Mouse (Mus musculus): ENCODE results near the gene Sptbn1.
"Not testable (repeated sequence)": the region's sequence is repeated elsewhere in the genome, so short reads cannot be mapped to it uniquely, and the experiment has no call there.

The Sptbn1 gene

DNA sequence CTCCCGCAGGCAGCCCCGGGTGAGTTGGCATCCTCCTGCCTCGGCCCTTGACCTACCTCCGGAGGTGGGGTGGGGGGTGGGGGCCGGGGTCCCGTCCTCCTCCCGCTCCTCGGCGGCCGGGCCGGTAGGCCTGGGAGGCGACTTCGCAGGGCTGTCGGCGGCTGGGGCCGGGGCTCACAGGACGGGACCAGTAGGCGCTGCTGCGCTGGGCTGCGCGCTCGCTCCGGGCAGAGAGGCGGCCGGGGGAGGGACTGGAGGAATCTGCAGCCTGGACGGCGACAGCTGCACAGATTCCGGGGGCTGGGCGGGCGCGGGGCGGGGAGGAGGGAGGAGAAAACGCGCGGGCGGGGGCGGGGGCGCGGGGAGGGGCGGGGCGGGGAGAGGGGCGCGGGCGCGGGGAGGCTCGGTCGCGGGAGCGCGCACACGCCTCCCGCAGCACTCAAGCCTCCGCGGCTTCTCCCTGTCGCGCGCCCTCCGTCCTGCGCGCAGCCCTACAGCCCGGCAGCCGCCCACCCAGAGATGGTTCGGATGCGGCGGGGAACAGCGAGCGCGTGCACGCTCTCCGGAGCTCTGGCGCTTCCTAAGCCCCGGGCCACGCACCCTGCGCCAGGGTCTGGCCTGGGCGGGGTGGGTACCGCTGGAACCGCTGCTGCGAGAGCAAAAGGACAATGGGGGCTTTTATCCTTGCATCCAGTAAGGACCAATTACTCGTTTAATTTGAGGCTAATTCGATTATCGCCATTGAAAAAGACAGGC lies at the start of gene Sptbn1:
Sptbn1 (minus strand) TSS at position 284 of the 756 bp plus-strand sequence.
- peak; percentile 90 for DNase-seq

DNA sequence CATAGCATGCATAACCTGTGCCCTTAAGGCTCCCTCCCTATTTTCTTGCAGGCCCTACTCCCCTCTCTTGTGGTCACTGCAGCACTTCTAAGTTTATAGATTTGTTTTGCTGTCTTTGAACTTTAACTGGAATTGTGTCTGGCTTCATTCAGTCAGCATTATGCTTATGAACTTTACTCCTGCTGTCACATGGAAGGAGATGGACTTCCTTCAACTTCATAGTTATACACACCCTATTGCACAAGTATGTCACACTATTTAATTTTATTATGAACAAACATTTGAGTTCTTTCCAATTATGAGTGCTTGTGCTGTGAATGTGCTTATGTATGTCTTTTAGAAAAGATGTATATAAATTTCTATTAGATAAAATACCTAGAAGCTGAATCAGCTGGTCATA lies 26.3 kb upstream of the Sptbn1 start:
- no peak for DNase-seq

DNA sequence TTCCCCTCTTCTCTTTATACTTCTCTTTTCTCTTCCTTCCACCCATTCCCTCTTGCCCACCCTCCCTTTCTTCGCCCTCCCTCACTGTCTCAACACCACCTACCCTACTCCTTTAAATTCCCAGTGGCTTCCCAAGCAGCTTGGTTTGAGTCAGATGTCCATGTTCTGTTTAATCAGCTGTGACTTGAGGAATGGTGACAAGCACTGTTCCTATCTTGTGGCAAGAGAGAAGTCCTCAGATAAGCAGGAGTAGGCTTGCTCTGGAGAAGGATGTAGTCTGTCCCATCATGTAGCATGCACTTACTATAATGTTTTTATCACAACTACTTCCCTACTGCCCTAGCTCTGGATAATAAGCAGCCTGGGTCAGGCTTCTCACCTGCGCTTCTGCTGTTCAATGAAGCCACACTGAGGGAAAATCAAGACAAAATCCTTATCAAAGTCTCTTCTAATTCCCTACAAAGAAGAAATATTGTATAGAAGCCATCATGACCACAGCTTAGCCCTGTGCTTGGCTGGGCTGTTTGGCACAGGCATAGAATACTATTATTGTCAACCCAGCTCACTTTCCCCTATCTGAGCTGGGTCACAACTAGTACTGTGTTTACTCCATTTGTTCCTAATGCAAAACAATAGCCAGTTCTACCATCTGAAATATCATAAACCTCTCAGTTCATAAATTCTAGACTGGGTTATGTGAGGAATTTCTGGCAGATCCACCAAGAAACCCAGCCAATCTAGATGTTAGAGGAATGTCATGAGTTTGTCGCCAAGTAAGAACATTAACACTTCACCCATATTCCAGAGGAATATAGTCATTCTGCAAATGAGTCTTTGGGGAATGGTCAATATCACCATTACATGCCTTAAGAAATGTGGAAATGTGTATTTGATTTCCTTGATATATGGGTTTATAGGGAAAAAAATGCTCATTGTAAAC lies 24.5 kb upstream of the Sptbn1 start:
- no peak for DNase-seq

DNA sequence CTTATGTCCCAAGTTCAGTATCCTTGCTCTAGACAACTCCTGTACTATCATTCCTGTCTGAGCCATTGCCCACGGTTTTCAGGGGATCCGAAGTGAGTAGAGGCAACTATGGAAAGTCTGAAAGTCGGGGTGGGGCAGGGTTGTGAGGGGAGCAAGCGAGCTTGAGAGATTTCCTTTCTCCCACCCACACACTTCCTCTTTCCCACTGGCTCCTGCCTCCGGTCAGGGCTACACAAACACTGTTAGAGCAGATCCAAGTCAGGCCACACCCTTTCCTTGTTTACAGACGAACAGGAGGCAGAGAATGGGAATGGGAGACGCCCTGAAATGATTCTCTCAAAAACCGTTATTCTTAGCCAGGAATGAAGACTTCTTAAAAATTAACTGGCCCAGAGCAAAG lies 23.2 kb upstream of the Sptbn1 start:
- no peak for DNase-seq

DNA sequence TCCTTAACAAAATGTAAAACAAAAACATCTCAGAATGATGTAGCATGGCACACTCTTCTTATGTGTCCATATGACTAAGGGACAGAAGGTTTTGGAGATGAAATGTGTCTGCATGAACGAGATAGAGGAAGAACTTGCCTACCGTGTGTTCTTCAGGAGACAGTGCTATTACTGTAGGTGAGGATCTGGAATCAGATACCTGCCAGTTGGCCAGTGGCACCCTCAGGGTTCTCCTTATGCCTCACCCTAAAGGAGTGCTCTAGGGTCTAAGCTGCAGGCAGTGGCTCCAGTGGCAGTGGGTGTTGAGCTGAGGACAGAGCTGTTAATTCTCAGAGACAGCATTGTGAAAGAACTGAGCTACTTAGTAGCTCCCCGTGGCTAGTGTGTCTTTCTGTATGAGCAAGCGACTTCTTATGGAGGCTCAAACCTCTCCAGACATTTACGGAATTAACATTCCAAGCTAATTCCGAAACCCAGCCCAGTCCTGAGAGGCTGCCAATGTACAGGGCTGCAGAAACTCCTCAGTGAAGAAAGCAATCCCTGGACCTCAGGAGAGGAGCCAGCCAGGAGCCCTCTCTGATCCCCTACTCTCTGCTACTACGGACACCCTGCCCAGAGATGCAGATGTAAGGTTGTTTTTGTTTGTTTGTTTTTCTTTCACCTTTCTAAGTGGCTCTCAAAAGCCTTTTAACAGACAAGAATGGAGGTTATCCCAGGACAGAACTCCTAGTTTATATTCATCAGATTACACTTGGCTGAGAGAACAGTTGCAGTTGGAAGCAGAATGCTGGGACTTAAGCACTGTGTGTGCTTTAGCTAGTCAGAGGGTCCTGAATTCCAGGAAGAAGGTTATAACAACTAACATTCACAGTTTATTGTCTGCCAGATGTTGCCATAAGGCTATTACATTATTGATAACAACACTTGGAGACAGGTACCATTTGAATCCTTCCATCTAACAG lies 21.8 kb upstream of the Sptbn1 start:
- no peak for DNase-seq

DNA sequence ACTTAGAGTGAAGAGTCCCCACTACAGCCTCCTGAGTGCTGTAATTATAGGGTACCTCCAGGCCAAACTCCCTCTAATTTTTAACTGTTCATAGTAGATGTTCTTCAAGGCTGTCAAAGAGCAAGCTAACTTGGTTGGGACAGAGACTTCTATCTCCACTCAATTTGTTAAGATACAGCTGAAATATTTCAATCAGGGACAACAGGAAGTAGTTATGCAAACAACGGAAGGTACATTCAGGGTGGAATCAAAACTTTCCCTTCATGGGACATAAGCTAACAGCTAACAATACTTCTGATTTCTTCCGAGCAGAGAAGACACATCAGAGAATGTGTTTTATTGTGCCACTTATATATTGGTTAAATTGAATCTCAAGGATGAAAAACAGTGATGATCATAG lies 20.1 kb upstream of the Sptbn1 start:
- DNase-seq: no peak

DNA sequence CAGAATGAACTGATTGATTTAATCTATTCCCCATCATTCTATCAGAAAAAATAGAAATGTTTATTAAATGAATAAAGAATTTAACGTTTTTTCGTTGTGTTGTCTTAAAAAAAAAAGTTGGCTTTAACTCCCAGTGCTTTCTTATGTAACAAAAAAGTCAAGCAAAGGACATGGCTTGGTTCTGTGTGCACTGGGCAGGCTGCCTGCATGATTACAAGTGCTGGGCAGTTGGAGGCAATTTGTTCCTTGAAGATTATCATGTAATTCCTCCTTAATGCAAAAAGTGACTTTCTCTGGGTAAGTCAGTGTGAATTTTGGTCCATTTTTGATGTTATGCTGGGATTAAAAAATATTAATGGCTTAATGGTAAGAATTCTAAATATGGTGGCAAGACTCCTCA lies 15.7 kb upstream of the Sptbn1 start:
- no peak for DNase-seq

DNA sequence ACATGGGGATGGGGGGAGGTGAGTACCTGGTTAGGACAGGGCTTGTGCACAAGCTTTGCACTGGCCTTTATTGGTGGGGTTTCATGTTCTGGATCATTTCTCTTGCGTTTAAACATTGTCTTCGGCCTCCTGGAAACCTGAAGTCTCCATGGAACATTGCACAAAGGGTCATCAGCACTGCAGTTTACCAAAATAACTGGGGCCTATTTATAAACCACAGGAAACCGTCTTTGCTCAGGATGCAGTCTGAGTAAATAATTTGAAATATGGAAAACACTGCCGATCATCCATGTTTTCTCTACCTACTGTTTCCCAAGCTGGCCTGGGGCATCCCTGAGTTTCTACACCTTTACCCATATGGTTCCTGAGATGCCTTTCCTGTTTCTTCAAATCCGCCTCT lies 13.1 kb upstream of the Sptbn1 start:
- no peak for DNase-seq

DNA sequence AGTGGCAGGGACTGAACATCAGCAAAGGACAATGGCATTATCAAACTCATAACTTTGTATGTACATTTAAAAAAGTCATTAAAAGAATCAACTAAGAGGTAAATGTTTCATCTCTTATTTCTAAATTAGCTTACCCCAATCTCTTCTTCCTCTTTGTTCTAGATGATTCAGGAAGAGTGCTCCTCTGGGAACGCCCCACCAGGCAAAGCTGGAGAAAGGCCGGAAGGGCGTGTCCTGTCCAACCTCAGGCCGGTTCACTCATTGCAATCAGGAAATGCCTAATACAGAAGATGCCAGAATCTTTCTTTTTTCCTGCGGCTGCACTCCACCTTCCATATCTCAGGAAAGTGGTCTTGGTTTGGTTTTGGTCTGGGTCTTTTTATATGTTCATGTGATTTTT lies 11.3 kb upstream of the Sptbn1 start:
- no peak for DNase-seq

DNA sequence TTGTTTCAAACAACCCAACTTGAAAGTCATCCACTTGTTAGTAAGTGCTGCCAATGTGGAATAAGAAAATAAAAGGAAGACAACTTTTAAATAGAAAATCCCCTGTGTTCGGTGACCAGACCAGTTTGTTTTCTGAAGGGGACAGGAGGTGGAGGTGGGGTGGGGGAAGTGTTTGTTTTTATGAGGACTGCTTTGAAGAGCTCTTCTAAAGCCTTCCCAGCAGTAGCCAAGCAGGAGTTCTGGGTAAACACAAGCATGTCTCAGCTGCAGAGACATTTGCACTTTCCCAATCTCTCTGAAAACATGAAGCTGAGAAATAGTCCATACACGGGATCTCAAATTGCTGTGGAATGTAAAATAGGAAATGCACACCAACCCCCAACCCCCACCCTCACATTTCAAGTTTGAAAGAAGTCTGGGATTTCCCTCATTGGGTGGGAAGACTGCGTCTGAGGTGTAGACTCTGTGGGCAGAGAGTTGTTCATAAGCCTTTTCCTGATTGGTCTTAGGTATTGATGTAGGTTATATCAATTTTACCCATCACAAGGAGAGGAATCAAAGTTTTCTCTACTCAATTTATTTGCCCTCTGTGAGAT lies 7.6 kb upstream of the Sptbn1 start:
- DNase-seq: no peak

DNA sequence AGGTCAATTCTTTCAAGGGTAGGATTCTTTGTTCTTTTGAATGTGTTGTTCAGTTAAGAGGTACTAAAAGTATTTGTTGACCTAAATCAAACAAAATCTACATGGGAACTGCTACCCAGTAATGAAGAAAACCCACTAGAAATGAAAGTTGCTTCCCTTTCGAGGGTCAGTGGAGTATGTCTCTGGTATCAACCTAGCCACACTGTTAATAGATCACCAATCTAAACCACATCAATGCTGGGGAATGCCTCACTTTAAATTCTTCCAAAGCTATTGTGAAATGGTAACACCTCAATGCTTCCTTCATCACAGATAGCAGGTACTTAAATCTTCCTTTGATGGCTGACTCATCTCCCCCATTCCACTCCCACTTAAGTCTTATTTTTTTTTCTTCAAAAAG lies 1.5 kb upstream of the Sptbn1 start:
- no peak for DNase-seq

DNA sequence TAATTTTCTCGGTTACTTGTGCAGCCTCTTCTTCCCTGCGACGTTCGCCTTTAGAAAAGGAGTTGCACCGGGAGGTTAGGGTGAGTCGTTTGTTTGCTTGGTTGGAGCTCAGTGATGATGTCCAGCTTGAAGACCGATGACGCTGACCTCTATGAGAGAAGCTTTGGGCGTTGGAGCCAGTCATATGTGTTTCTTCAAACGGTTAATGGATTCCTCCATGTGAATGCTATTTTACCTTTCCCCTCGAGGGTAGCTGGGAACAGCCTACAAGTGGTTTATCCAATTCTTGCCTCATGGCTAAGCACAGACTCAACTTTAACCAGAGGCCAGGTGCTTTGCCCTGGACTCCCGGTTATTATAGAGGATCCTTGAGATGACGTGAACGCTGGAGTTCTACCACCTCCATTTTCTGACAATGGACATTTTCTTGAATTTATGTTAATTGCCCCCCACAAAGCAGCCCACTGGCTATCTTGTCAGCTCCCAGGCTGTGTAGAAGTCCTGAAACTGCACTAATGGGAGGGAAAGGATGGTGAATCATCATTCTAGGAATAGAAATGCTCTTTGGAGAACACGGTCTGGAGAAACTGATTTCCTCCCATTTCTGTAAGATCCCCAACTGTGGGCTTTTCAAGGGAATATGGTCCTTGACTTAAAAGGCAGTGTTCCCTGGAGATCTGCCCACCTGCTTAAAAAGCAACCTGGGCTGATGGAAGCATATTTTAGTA lies 837 bp upstream of the Sptbn1 start:
- DNase-seq: peak; percentile 33

DNA sequence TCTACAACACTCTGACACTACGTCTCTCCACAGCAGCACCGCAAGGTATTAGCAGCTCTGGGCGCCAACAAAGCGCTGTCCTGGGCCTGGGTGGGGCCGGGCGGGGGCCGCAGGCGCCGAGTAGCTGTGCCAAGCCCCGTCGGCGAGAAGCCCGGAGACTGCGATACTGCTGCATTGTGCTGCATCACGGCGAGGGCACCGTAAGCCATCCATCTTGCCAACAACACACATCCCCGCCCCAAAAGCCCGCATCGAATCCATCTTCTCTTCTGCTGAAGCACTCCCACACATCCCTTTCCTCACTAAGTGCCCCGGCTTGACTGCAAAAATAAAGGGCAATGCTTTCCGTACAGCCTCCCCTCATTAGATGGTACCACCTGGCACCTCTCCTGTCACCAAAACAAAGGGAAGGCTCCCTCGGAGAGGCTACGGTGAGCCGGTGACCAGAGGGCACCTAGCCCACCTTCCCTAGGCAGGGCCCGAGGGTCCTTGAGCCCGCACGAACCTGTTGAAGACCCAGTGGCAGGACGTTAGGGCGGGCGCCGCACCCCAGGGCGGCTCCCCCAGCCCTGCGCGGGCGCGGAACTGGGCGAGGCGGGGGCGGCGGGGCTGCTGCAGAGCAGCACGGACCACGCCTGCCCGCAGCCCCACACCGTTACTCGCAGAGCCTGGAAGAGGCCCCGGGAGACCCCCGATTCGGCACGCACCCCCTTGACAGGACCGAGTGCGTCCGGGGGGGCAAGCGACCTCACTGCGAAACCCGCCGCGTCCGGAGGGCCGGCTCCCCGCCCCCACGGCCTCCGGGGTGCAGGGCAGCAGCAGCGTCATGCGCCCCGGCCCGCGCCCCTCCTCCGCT lies 711 bp downstream of the Sptbn1 start:
- DNase-seq: peak; percentile 76

DNA sequence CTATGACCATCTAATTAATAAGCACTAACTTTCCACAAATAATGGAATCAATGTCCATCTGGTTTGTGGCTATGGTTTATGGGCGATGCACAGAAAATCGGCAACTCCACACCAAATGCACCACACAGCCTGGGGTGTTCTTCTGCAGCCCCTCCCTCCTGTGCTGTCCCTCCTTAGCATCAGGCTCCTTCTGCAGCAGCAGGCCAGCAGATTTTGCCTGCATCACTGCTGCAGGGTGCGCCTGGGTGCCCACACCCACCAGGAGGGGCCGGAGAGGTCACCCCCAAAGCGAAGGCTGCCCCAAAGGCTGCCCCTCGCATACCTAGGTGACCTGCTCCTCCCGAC lies 1.3 kb downstream of the Sptbn1 start:
- DNase-seq: no peak

DNA sequence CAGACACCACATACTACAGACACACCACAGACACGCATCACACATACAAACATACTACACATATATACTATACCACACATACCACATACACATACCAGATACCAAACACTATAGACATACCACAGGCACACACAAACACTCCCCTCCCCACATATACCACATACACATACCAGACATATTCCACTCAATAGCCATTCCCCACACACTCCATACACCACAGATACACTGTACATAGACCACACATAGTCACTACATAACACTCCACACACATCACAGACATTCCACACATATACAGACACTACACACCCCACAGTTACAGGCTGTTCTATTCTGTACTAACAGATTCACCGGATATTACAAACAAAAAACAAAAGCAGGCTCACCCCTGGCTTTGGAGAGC lies 2.3 kb downstream of the Sptbn1 start:
- DNase-seq: no peak

DNA sequence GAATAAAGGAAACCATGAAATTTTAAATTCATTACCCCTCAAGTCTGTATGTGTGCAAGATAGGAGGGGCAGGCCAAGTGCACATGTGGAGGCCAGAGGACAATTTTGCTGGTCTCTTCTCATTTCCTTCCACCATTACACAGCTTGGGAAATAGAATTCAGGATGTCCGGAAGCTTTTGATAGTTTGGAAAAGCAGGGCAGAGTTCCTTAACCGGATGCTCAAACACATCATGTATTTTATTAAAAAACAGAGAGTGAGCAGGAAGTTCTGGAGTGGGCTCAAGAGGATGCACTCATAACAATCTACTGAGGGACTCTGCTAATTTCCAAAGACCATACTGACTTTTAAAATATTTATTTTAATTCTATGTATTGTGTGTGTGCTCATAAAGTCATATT lies 4.3 kb downstream of the Sptbn1 start:
- no peak for DNase-seq

DNA sequence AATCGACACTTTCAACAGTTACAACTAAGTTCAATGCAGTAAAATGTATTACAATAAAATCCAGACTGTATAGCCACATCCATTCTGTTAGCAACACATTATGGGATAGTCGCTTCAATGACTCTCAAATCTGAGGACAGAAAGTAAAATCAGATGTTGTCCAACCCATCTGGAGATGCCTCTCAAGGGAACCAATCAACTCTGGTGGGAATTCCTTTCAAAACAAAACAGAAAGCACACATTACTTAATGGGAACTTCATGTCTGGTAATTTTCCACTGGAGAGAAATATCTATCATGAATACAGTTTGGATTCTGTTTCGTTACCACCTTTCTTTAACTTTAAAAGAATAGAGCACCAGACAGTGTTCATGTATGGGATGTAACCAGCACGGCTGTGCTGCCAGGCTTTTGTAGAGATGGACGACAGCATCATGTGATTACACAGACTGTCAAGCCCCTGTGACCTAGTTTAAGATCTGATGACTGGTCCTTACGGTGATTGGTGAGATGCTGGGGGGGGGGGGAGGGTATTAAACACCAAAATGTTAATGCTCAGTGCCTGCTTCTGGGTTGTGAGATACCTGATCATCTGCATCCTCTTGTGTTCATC lies 9.1 kb downstream of the Sptbn1 start:
- DNase-seq: no peak

DNA sequence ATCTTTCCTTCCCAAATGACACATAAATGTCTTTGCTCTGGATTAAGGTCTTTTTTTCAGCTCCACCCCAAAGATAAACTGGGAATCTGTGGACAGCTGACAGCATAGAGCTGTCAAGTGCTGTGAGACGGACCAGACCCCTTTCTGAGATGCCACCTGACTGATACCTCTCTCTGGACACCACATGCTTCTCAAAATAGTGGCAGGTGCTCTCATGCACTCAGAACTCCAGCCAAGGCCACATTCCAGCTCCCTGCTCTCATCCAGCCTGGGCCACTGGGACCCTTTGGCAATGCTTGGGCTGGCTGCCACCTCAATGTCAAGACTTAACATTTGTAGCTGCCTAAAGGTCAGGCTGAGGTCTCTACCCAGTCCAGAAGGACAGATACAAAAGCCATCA lies 10.2 kb downstream of the Sptbn1 start:
- no peak for DNase-seq

DNA sequence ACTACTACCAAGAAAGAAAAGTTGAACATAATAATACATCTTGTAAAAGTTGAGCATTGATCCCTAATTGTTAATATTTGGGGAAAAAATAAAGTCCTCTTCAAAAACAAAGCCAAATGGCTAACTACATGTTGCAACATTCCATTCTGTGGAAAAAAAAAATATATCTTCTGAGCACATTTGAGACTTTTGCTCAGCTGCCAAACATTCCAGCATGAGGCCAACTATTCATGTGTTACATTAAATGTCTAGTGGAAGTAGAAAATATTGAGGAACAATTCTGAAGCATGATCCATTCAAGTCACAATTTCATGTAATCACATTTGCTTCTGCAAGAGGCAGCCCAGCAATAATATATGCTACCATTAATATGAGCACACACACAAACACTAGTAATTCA lies 10.9 kb downstream of the Sptbn1 start:
- no peak for DNase-seq

DNA sequence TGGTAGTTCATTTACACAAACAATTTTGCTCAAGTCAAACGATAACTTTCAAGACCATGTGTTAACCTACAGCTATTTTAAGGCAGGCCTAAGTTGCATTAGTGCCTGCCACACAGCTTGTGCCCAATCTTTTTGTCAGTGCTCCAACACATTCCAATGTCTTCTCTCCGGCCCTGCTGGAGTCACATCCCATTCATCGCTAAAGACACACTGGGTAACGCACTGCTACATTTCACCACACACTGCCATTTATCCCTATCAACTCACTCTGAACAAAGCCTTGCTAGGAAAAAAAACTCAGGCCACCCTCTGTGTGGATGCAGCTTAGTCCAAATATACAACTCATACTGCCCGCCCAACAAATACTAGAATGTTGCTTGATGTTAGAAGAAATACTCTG lies 11.5 kb downstream of the Sptbn1 start:
- no peak for DNase-seq

DNA sequence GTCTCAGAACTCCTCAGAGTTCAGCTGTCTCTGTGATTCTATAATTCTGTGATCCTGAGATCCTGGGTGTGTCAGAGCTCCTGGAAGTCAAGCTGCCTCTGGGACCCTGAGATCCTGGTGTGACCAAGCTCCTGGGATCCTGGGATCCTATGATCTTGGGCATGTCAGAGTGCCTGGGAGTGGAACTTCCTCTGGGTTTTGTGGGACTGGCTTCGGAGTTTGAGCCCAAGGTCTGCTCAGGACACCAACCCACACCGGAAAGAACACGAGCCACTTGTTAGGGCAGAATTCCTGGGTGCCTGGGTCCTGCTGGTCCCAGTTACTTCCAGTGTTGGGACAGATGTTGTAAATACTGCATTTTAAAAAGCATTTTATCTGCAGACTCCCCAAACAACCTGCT lies 12.8 kb downstream of the Sptbn1 start:
- not testable (repeated sequence) for DNase-seq
